Mouse (Mus musculus): ENCODE results near the gene Sdk1. TPM values are rescaled to one million over a fixed set of nuclear protein-coding genes. Genes with fewer than 3 reads are reported as not detected.
A peak's percentile ranks its signal among the peaks of the same experiment; 100 is the strongest.

Gene Sdk1
- polyA plus RNA-seq, 1 experiment from 2014 or later, result 4.8 TPM

GRCm38 (mm10) chr5:142022877-142023580, 781.7 kb downstream of the Sdk1 start:
- no peaks in the 10 kb centered on the region for H3K27me3 ChIP-seq (replicated peaks; ENCODE audit: control insufficient read depth, insufficient read depth, low read length)
- peaks cover 4% of the 10 kb centered on the region; the same call in 1 of the 2 replicates for H3K4me1 ChIP-seq (replicated peaks; ENCODE audit: control insufficient read depth, insufficient read depth, low read length)
- 61% methylated on average over 4 of the region's 4 CpGs for WGBS
- H3K4me2 ChIP-seq (ENCODE audit: low read length), result no peak overlapping the region
- ATAC-seq (replicated peaks; ENCODE audit: low FRiP score, low TSS enrichment, low read depth), result 0 out of 2 replicates have a peak, but pooled peaks have one; percentile 23
- no peaks in the 10 kb centered on the region for H3K36me3 ChIP-seq (ENCODE audit: control insufficient read depth, insufficient read depth, low read length)
- no peak for DNase-seq (ENCODE audit: low spot score)
- H3K9me3 ChIP-seq (ENCODE audit: control insufficient read depth, low read length), result no peaks in the 10 kb centered on the region
- H3K9ac ChIP-seq (ENCODE audit: low read length), result no peak overlapping the region
- no peak overlapping the region for H3K4me3 ChIP-seq (ENCODE audit: low read depth, low read length)
- H3K27ac ChIP-seq (ENCODE audit: low read depth), result no peak overlapping the region

- no peaks in the 10 kb centered on the region for H3K36me3 ChIP-seq (ENCODE audit: control insufficient read depth, insufficient read depth, low read length)
- no peak overlapping the region for H3K4me2 ChIP-seq (ENCODE audit: low read length)
- H3K4me3 ChIP-seq (ENCODE audit: low read depth, low read length), result no peak overlapping the region
- no peaks in the 10 kb centered on the region for H3K9me3 ChIP-seq (ENCODE audit: control insufficient read depth, low read length)
- no peak for ATAC-seq (replicated peaks; ENCODE audit: low FRiP score, low TSS enrichment, low read depth)
- no peaks in the 10 kb centered on the region for H3K27me3 ChIP-seq (replicated peaks; ENCODE audit: control insufficient read depth, insufficient read depth, low read length)
- no peak overlapping the region for H3K9ac ChIP-seq (ENCODE audit: low read length)
- 35% methylated on average over 12 of the region's 12 CpGs for WGBS
- DNase-seq (ENCODE audit: low spot score), result no peak
- no peak overlapping the region for H3K27ac ChIP-seq (ENCODE audit: low read depth)
- peaks cover 4% of the 10 kb centered on the region; the same call in 1 of the 2 replicates for H3K4me1 ChIP-seq (replicated peaks; ENCODE audit: control insufficient read depth, insufficient read depth, low read length)
Measured at GRCm38 (mm10) chr5:142024448-142024847, 783.2 kb downstream of the Sdk1 start.

- Histone ChIP-seq H3K9me3 (ENCODE audit: control insufficient read depth, low read length) (no peaks in the 10 kb centered on the region), H3K27ac (ENCODE audit: low read depth) (no peak overlapping the region), H3K4me1 (replicated peaks; ENCODE audit: control insufficient read depth, insufficient read depth, low read length) (no peaks in the 10 kb centered on the region; the same call in 1 of the 2 replicates), H3K27me3 (replicated peaks; ENCODE audit: control insufficient read depth, insufficient read depth, low read length) (no peaks in the 10 kb centered on the region), H3K4me3 (ENCODE audit: low read depth, low read length) (no peak overlapping the region), H3K9ac (ENCODE audit: low read length) (no peak overlapping the region), H3K36me3 (ENCODE audit: control insufficient read depth, insufficient read depth, low read length) (peaks cover 9% of the 10 kb centered on the region; the same call in 1 of the 2 replicates), H3K4me2 (ENCODE audit: low read length) (no peak overlapping the region)
- DNase-seq (ENCODE audit: low spot score) (no peak), ATAC-seq (replicated peaks; ENCODE audit: low FRiP score, low TSS enrichment, low read depth) (no peak)
- WGBS, result 84% methylated on average over 9 of the region's 9 CpGs
Measured at GRCm38 (mm10) chr5:142036536-142036935, 795.2 kb downstream of the Sdk1 start.

- no peak overlapping the region for H3K4me3 ChIP-seq (ENCODE audit: low read depth, low read length)
- H3K27me3 ChIP-seq (replicated peaks; ENCODE audit: control insufficient read depth, insufficient read depth, low read length), result no peaks in the 10 kb centered on the region
- no peaks in the 10 kb centered on the region for H3K9me3 ChIP-seq (ENCODE audit: control insufficient read depth, low read length)
- no peaks in the 10 kb centered on the region; the same call in 1 of the 2 replicates for H3K4me1 ChIP-seq (replicated peaks; ENCODE audit: control insufficient read depth, insufficient read depth, low read length)
- DNase-seq (ENCODE audit: low spot score) (no peak), ATAC-seq (replicated peaks; ENCODE audit: low FRiP score, low TSS enrichment, low read depth) (no peak)
- WGBS, result 90% methylated on average over 6 of the region's 6 CpGs
- H3K27ac ChIP-seq (ENCODE audit: low read depth), result no peak overlapping the region
- H3K36me3 ChIP-seq (ENCODE audit: control insufficient read depth, insufficient read depth, low read length), result peaks cover 9% of the 10 kb centered on the region; the same call in 1 of the 2 replicates
- no peak overlapping the region for H3K4me2 ChIP-seq (ENCODE audit: low read length)
- no peak overlapping the region for H3K9ac ChIP-seq (ENCODE audit: low read length)
Measured at GRCm38 (mm10) chr5:142039236-142039635, 797.9 kb downstream of the Sdk1 start.

- ATAC-seq (replicated peaks; ENCODE audit: low FRiP score, low TSS enrichment, low read depth), result no peak
- 81% methylated on average over 4 of the region's 4 CpGs for WGBS
- no peak overlapping the region for H3K9ac ChIP-seq (ENCODE audit: low read length)
Measured at GRCm38 (mm10) chr5:142039891-142040530, 798.7 kb downstream of the Sdk1 start.

GRCm38 (mm10) chr5:142041226-142041802, 800.0 kb downstream of the Sdk1 start:
- H3K9ac ChIP-seq (ENCODE audit: low read length), result no peak overlapping the region
- H3K9me3 ChIP-seq (ENCODE audit: control insufficient read depth, low read length), result no peaks in the 10 kb centered on the region
- no peak overlapping the region for H3K4me2 ChIP-seq (ENCODE audit: low read length)
- H3K27ac ChIP-seq (ENCODE audit: low read depth), result no peak overlapping the region; the same call in 1 of the 2 replicates
- H3K4me1 ChIP-seq (replicated peaks; ENCODE audit: control insufficient read depth, insufficient read depth, low read length), result no peaks in the 10 kb centered on the region; the same call in 1 of the 2 replicates
- no peaks in the 10 kb centered on the region for H3K27me3 ChIP-seq (replicated peaks; ENCODE audit: control insufficient read depth, insufficient read depth, low read length)
- peaks cover 11% of the 10 kb centered on the region for H3K36me3 ChIP-seq (ENCODE audit: control insufficient read depth, insufficient read depth, low read length)
- 30% methylated on average over 8 of the region's 8 CpGs for WGBS
- ATAC-seq (replicated peaks; ENCODE audit: low FRiP score, low TSS enrichment, low read depth) (no peak), DNase-seq (ENCODE audit: low spot score) (peak; percentile 52)
- no peak overlapping the region for H3K4me3 ChIP-seq (ENCODE audit: low read depth, low read length)

More at GRCm38 (mm10) chr5:142039891-142040530, 798.7 kb downstream of the Sdk1 start:
- Histone ChIP-seq H3K4me2 (ENCODE audit: low read length) (no peak overlapping the region), H3K27ac (ENCODE audit: low read depth) (no peak overlapping the region), H3K4me3 (ENCODE audit: low read depth, low read length) (no peak overlapping the region), H3K36me3 (ENCODE audit: control insufficient read depth, insufficient read depth, low read length) (peaks cover 4% of the 10 kb centered on the region; the same call in 1 of the 2 replicates), H3K9me3 (ENCODE audit: control insufficient read depth, low read length) (no peaks in the 10 kb centered on the region), H3K27me3 (replicated peaks; ENCODE audit: control insufficient read depth, insufficient read depth, low read length) (no peaks in the 10 kb centered on the region), H3K4me1 (replicated peaks; ENCODE audit: control insufficient read depth, insufficient read depth, low read length) (no peaks in the 10 kb centered on the region; the same call in 1 of the 2 replicates)
- no peak for DNase-seq (ENCODE audit: low spot score)

- ATAC-seq (replicated peaks; ENCODE audit: low FRiP score, low TSS enrichment, low read depth) (no peak), DNase-seq (ENCODE audit: low spot score) (no peak)
- Histone ChIP-seq H3K27me3 (replicated peaks; ENCODE audit: control insufficient read depth, insufficient read depth, low read length) (no peaks in the 10 kb centered on the region), H3K9ac (ENCODE audit: low read length) (no peak overlapping the region), H3K4me1 (replicated peaks; ENCODE audit: control insufficient read depth, insufficient read depth, low read length) (no peaks in the 10 kb centered on the region), H3K4me3 (ENCODE audit: low read depth, low read length) (no peak overlapping the region), H3K9me3 (ENCODE audit: control insufficient read depth, low read length) (no peaks in the 10 kb centered on the region), H3K4me2 (ENCODE audit: low read length) (no peak overlapping the region), H3K27ac (ENCODE audit: low read depth) (no peak overlapping the region), H3K36me3 (ENCODE audit: control insufficient read depth, insufficient read depth, low read length) (no peaks in the 10 kb centered on the region)
- WGBS, result 92% methylated on average over 4 of the region's 4 CpGs
Measured at GRCm38 (mm10) chr5:142061781-142062180, 820.5 kb downstream of the Sdk1 start.

- Histone ChIP-seq H3K27ac (ENCODE audit: low read depth) (no peak overlapping the region), H3K4me2 (ENCODE audit: low read length) (no peak overlapping the region), H3K4me1 (replicated peaks; ENCODE audit: control insufficient read depth, insufficient read depth, low read length) (peaks cover 2% of the 10 kb centered on the region; the same call in 1 of the 2 replicates), H3K9me3 (ENCODE audit: control insufficient read depth, low read length) (peaks cover 3% of the 10 kb centered on the region; the same call in 1 of the 2 replicates), H3K27me3 (replicated peaks; ENCODE audit: control insufficient read depth, insufficient read depth, low read length) (no peaks in the 10 kb centered on the region), H3K9ac (ENCODE audit: low read length) (no peak overlapping the region), H3K36me3 (ENCODE audit: control insufficient read depth, insufficient read depth, low read length) (no peaks in the 10 kb centered on the region), H3K4me3 (ENCODE audit: low read depth, low read length) (no peak overlapping the region)
- no peak for ATAC-seq (replicated peaks; ENCODE audit: low FRiP score, low TSS enrichment, low read depth)
- DNase-seq (ENCODE audit: low spot score), result no peak
- 98% methylated on average over 3 of the region's 3 CpGs for whole genome bisulfite sequencing
Measured at GRCm38 (mm10) chr5:142071322-142071721, 830.0 kb downstream of the Sdk1 start.

Measured in intestine, embryonic 14.5 days (tissue).